Mouse (Mus musculus) CH12.LX (cell line): Measurements from ENCODE around the gene Sphk1.

Experiments
- CHD1 ChIP-seq: IDR thresholded peaks from 2 replicates; pipeline ENCODE4 v1.6.1; 2012; ENCODE audit warnings: low read depth, low read length, improper control_type of control experiment, inconsistent platforms
- CTCF ChIP-seq, 2 experiments: IDR thresholded peaks in 1 of 2; conservative IDR thresholded peaks in 1 of 2; 2 replicates each; pipeline ENCODE4 v1.5.1; 2011 to 2012; ENCODE audit warnings: low read depth in 2 of 2, low read length in 2 of 2, improper control_type of control experiment in 1 of 2, inconsistent platforms in 1 of 2, mild to moderate bottlenecking in 1 of 2, moderate library complexity in 1 of 2
- EP300 ChIP-seq: IDR thresholded peaks from 2 replicates; pipeline ENCODE4 v1.6.1; 2011; ENCODE audit warnings: low read length, improper control_type of control experiment
- POLR2A ChIP-seq: IDR thresholded peaks from 2 replicates; pipeline ENCODE4 v1.6.1; 2011; ENCODE audit warnings: low read depth, mild to moderate bottlenecking, improper control_type of control experiment, low read length
- TBP ChIP-seq: conservative IDR thresholded peaks from 2 replicates; pipeline ENCODE4 v1.6.1; 2011; ENCODE audit warnings: low read depth, low read length, improper control_type of control experiment

GRCm38 (mm10) chr11:116554171-116554878, 23.6 kb downstream of the Sphk1 start:
- TF ChIP-seq POLR2A (no peak), EP300 (no peak), CTCF (conservative IDR thresholded peaks at IDR 0.05 in 1 of 2, IDR thresholded peaks at IDR 0.05 in 1 of 2; ENCODE audit: low read depth in 2 of 2, low read length in 2 of 2) (peak; percentile 69 to 87), CHD1 (no peak), TBP (no peak)
